Mouse (Mus musculus): ENCODE data around the gene Asb6. TPM values are rescaled to one million over a fixed set of nuclear protein-coding genes. Genes with fewer than 3 reads are reported as not detected.

Gene Asb6
- polyA plus RNA-seq, 1 experiment from 2014 or later, result 27.8 TPM

GRCm38 (mm10) chr2:30863574-30863973, 33.4 kb upstream of the Asb6 start:
- H3K4me1 ChIP-seq (ENCODE audit: control insufficient read depth, low read depth, low read length), result no peaks in the 10 kb centered on the region; the same call in none of the 2 replicates
- no peak overlapping the region for H3K27ac ChIP-seq (ENCODE audit: low read length)
- no peaks in the 10 kb centered on the region for H3K9me3 ChIP-seq (replicated peaks; ENCODE audit: control insufficient read depth, low read length)
- H3K9ac ChIP-seq (ENCODE audit: low read depth, low read length), result no peak overlapping the region
- H3K4me2 ChIP-seq (ENCODE audit: low read depth, low read length), result no peak overlapping the region
- ATAC-seq (ENCODE audit: low read depth), result no peak
- H3K36me3 ChIP-seq (ENCODE audit: control insufficient read depth, insufficient read depth), result no peaks in the 10 kb centered on the region
- H3K4me3 ChIP-seq (ENCODE audit: low read depth, low read length), result no peak overlapping the region
- WGBS (ENCODE audit: insufficient replicate concordance), result 38% methylated on average over 9 of the region's 9 CpGs
- peaks cover 23% of the 10 kb centered on the region for H3K27me3 ChIP-seq (ENCODE audit: control insufficient read depth, insufficient read depth, low read depth, low read length)

- peaks cover 23% of the 10 kb centered on the region for H3K27me3 ChIP-seq (ENCODE audit: control insufficient read depth, insufficient read depth, low read depth, low read length)
- H3K9ac ChIP-seq (ENCODE audit: low read depth, low read length), result no peak overlapping the region
- no peaks in the 10 kb centered on the region for H3K9me3 ChIP-seq (replicated peaks; ENCODE audit: control insufficient read depth, low read length)
- ATAC-seq (ENCODE audit: low read depth), result no peak
- H3K27ac ChIP-seq (ENCODE audit: low read length), result no peak overlapping the region
- H3K4me2 ChIP-seq (ENCODE audit: low read depth, low read length), result no peak overlapping the region
- H3K4me1 ChIP-seq (ENCODE audit: control insufficient read depth, low read depth, low read length), result no peaks in the 10 kb centered on the region; the same call in none of the 2 replicates
- no peaks in the 10 kb centered on the region for H3K36me3 ChIP-seq (ENCODE audit: control insufficient read depth, insufficient read depth)
- no peak overlapping the region for H3K4me3 ChIP-seq (ENCODE audit: low read depth, low read length)
- 41% methylated on average over 4 of the region's 4 CpGs for WGBS (ENCODE audit: insufficient replicate concordance)
These were observed 31.9 kb upstream of the Asb6 start for GRCm38 (mm10) chr2:30862081-30862480.

- Histone ChIP-seq H3K36me3 (ENCODE audit: control insufficient read depth, insufficient read depth) (no peaks in the 10 kb centered on the region), H3K4me2 (ENCODE audit: low read depth, low read length) (no peak overlapping the region), H3K4me1 (ENCODE audit: control insufficient read depth, low read depth, low read length) (no peaks in the 10 kb centered on the region; the same call in none of the 2 replicates), H3K27me3 (ENCODE audit: control insufficient read depth, insufficient read depth, low read depth, low read length) (peaks cover 11% of the 10 kb centered on the region), H3K9ac (ENCODE audit: low read depth, low read length) (no peak overlapping the region), H3K27ac (ENCODE audit: low read length) (no peak overlapping the region), H3K9me3 (replicated peaks; ENCODE audit: control insufficient read depth, low read length) (no peaks in the 10 kb centered on the region), H3K4me3 (ENCODE audit: low read depth, low read length) (no peak overlapping the region)
- no peak for ATAC-seq (ENCODE audit: low read depth)
- WGBS (ENCODE audit: insufficient replicate concordance), result 70% methylated on average over 5 of the region's 5 CpGs
These were observed 29.6 kb upstream of the Asb6 start for GRCm38 (mm10) chr2:30859782-30860181.

GRCm38 (mm10) chr2:30857076-30857475, 26.9 kb upstream of the Asb6 start:
- no peaks in the 10 kb centered on the region for H3K4me1 ChIP-seq (ENCODE audit: control insufficient read depth, low read depth, low read length)
- no peaks in the 10 kb centered on the region for H3K9me3 ChIP-seq (replicated peaks; ENCODE audit: control insufficient read depth, low read length)
- no peak overlapping the region for H3K27ac ChIP-seq (ENCODE audit: low read length)
- no peaks in the 10 kb centered on the region for H3K27me3 ChIP-seq (ENCODE audit: control insufficient read depth, insufficient read depth, low read depth, low read length)
- H3K9ac ChIP-seq (ENCODE audit: low read depth, low read length), result no peak overlapping the region
- WGBS (ENCODE audit: insufficient replicate concordance), result 59% methylated on average over 6 of the region's 6 CpGs
- no peak overlapping the region for H3K4me3 ChIP-seq (ENCODE audit: low read depth, low read length)
- H3K4me2 ChIP-seq (ENCODE audit: low read depth, low read length), result no peak overlapping the region
- no peaks in the 10 kb centered on the region for H3K36me3 ChIP-seq (ENCODE audit: control insufficient read depth, insufficient read depth)
- ATAC-seq (ENCODE audit: low read depth), result no peak

GRCm38 (mm10) chr2:30852771-30853313, 22.7 kb upstream of the Asb6 start:
- Histone ChIP-seq H3K27ac (ENCODE audit: low read length) (no peak overlapping the region), H3K9me3 (replicated peaks; ENCODE audit: control insufficient read depth, low read length) (no peaks in the 10 kb centered on the region), H3K9ac (ENCODE audit: low read depth, low read length) (no peak overlapping the region), H3K4me1 (ENCODE audit: control insufficient read depth, low read depth, low read length) (no peaks in the 10 kb centered on the region), H3K4me2 (ENCODE audit: low read depth, low read length) (no peak overlapping the region), H3K4me3 (ENCODE audit: low read depth, low read length) (no peak overlapping the region), H3K27me3 (ENCODE audit: control insufficient read depth, insufficient read depth, low read depth, low read length) (no peaks in the 10 kb centered on the region; the same call in 1 of the 2 replicates), H3K36me3 (ENCODE audit: control insufficient read depth, insufficient read depth) (no peaks in the 10 kb centered on the region)
- 37% methylated on average over 20 of the region's 20 CpGs for WGBS (ENCODE audit: insufficient replicate concordance)
- ATAC-seq (ENCODE audit: low read depth), result no peak

GRCm38 (mm10) chr2:30850581-30850980, 20.4 kb upstream of the Asb6 start:
- H3K4me3 ChIP-seq (ENCODE audit: low read depth, low read length), result no peak overlapping the region
- H3K4me1 ChIP-seq (ENCODE audit: control insufficient read depth, low read depth, low read length), result no peaks in the 10 kb centered on the region; the same call in 1 of the 2 replicates
- WGBS (ENCODE audit: insufficient replicate concordance), result 30% methylated on average over 6 of the region's 6 CpGs
- H3K9ac ChIP-seq (ENCODE audit: low read depth, low read length), result no peak overlapping the region
- no peaks in the 10 kb centered on the region for H3K9me3 ChIP-seq (replicated peaks; ENCODE audit: control insufficient read depth, low read length)
- H3K4me2 ChIP-seq (ENCODE audit: low read depth, low read length), result no peak overlapping the region
- H3K27ac ChIP-seq (ENCODE audit: low read length), result no peak overlapping the region
- no peak for ATAC-seq (ENCODE audit: low read depth)
- no peaks in the 10 kb centered on the region for H3K36me3 ChIP-seq (ENCODE audit: control insufficient read depth, insufficient read depth)
- peaks cover 15% of the 10 kb centered on the region for H3K27me3 ChIP-seq (ENCODE audit: control insufficient read depth, insufficient read depth, low read depth, low read length)

GRCm38 (mm10) chr2:30848184-30848583, 18.1 kb upstream of the Asb6 start:
- Histone ChIP-seq H3K4me1 (ENCODE audit: control insufficient read depth, low read depth, low read length) (no peaks in the 10 kb centered on the region; the same call in 1 of the 2 replicates), H3K4me2 (ENCODE audit: low read depth, low read length) (no peak overlapping the region), H3K4me3 (ENCODE audit: low read depth, low read length) (no peak overlapping the region), H3K27ac (ENCODE audit: low read length) (no peak overlapping the region), H3K9me3 (replicated peaks; ENCODE audit: control insufficient read depth, low read length) (no peaks in the 10 kb centered on the region), H3K9ac (ENCODE audit: low read depth, low read length) (no peak overlapping the region), H3K36me3 (ENCODE audit: control insufficient read depth, insufficient read depth) (no peaks in the 10 kb centered on the region), H3K27me3 (ENCODE audit: control insufficient read depth, insufficient read depth, low read depth, low read length) (peaks cover 37% of the 10 kb centered on the region)
- ATAC-seq (ENCODE audit: low read depth), result no peak
- 58% methylated on average over 8 of the region's 8 CpGs for WGBS (ENCODE audit: insufficient replicate concordance)

- 31% methylated on average over 6 of the region's 6 CpGs for WGBS (ENCODE audit: insufficient replicate concordance)
- no peak overlapping the region for H3K27ac ChIP-seq (ENCODE audit: low read length)
- no peak for ATAC-seq (ENCODE audit: low read depth)
- H3K27me3 ChIP-seq (ENCODE audit: control insufficient read depth, insufficient read depth, low read depth, low read length), result peaks cover 42% of the 10 kb centered on the region
- no peak overlapping the region for H3K4me3 ChIP-seq (ENCODE audit: low read depth, low read length)
- no peak overlapping the region for H3K4me2 ChIP-seq (ENCODE audit: low read depth, low read length)
- no peak overlapping the region for H3K9ac ChIP-seq (ENCODE audit: low read depth, low read length)
- no peaks in the 10 kb centered on the region for H3K9me3 ChIP-seq (replicated peaks; ENCODE audit: control insufficient read depth, low read length)
- no peaks in the 10 kb centered on the region; the same call in 1 of the 2 replicates for H3K4me1 ChIP-seq (ENCODE audit: control insufficient read depth, low read depth, low read length)
- no peaks in the 10 kb centered on the region for H3K36me3 ChIP-seq (ENCODE audit: control insufficient read depth, insufficient read depth)
These were observed 16.6 kb upstream of the Asb6 start for GRCm38 (mm10) chr2:30846723-30847122.

GRCm38 (mm10) chr2:30846236-30846635, 16.1 kb upstream of the Asb6 start:
- WGBS (ENCODE audit: insufficient replicate concordance), result 78% methylated on average over 8 of the region's 8 CpGs
- Histone ChIP-seq H3K9ac (ENCODE audit: low read depth, low read length) (no peak overlapping the region), H3K36me3 (ENCODE audit: control insufficient read depth, insufficient read depth) (no peaks in the 10 kb centered on the region), H3K27ac (ENCODE audit: low read length) (no peak overlapping the region), H3K9me3 (replicated peaks; ENCODE audit: control insufficient read depth, low read length) (no peaks in the 10 kb centered on the region), H3K4me3 (ENCODE audit: low read depth, low read length) (no peak overlapping the region), H3K27me3 (ENCODE audit: control insufficient read depth, insufficient read depth, low read depth, low read length) (peaks cover 42% of the 10 kb centered on the region), H3K4me2 (ENCODE audit: low read depth, low read length) (no peak overlapping the region), H3K4me1 (ENCODE audit: control insufficient read depth, low read depth, low read length) (no peaks in the 10 kb centered on the region; the same call in 1 of the 2 replicates)
- ATAC-seq (ENCODE audit: low read depth), result no peak

Measured in liver, embryonic 16.5 days (tissue).